Mouse (Mus musculus) hindbrain, embryonic 13.5 days (tissue): ENCODE measurements around the gene Tgfb2. TPM values are rescaled to one million over a fixed set of nuclear protein-coding genes. Genes with fewer than 3 reads are reported as not detected.

ENCODE experiments used
- ATAC-seq: fragments of 200-750 bp; cut with Nextera tagmentation; 2 replicates; pipeline ENCODE4 v1.8.0; 2017; ENCODE audit warnings: moderate TSS enrichment; ENCODE audit not compliant: low FRiP score
- H3K27ac ChIP-seq: fragments of 300-500 bp; sonication (generic); 2 replicates; pipeline ENCODE4 v1.5.1; 2015; ENCODE audit warnings: inconsistent platforms, mild to moderate bottlenecking, moderate library complexity
- H3K27me3 ChIP-seq: fragments of 300-500 bp; sonication (generic); 2 replicates; pipeline ENCODE4 v1.6.1; 2015; ENCODE audit warnings: mild to moderate bottlenecking, inconsistent platforms
- H3K36me3 ChIP-seq: fragments of 300-500 bp; sonication (generic); 2 replicates; pipeline ENCODE4 v1.6.1; 2015; ENCODE audit warnings: mild to moderate bottlenecking, inconsistent platforms
- H3K4me1 ChIP-seq: fragments of 300-500 bp; sonication (generic); replicated peaks from 2 replicates; pipeline ENCODE4 v1.6.1; 2015; ENCODE audit warnings: inconsistent platforms
- H3K4me2 ChIP-seq: fragments of 300-500 bp; sonication (generic); 2 replicates; pipeline ENCODE4 v1.6.1; 2015; ENCODE audit warnings: inconsistent platforms, mild to moderate bottlenecking, moderate library complexity
- H3K4me3 ChIP-seq: fragments of 300-500 bp; sonication (generic); 2 replicates; pipeline ENCODE4 v1.5.1; 2015; ENCODE audit warnings: mild to moderate bottlenecking, inconsistent platforms
- H3K9ac ChIP-seq: fragments of 300-500 bp; sonication (generic); 2 replicates; pipeline ENCODE4 v1.6.1; 2015; ENCODE audit warnings: mild to moderate bottlenecking, inconsistent platforms
- H3K9me3 ChIP-seq: fragments of 300-500 bp; sonication (generic); 2 replicates; pipeline ENCODE4 v1.6.1; 2016; ENCODE audit warnings: inconsistent platforms
- WGBS: fragments of 180-500 bp; shearing (Covaris S2); methylation state at CpG from one replicate; pipeline ENCODE4 v1.1.7; 2015; 5-methylcytosine and 5-hydroxymethylcytosine counted together
- polyA plus RNA-seq: library from polyadenylated mRNA; unstranded; fragments of >200 nt; fragmentation: Nextera tagmentation; extraction: Ambion mirVana; gene quantifications from 2 replicates; pipeline ENCODE4 v1.2.1, GENCODE M21; 2015

The Tgfb2 gene
- polyA plus RNA-seq, 1 experiment from 2014 or later: 20.6 TPM

GRCm38 (mm10) chr1:186662996-186663395, 42.8 kb downstream of the Tgfb2 start:
- no peak overlapping the region for H3K27ac ChIP-seq
- no peaks in the 10 kb centered on the region for H3K9me3 ChIP-seq
- 88% methylated on average over 10 of the region's 10 CpGs for WGBS
- no peaks in the 10 kb centered on the region for H3K36me3 ChIP-seq
- no peak for ATAC-seq
- no peak overlapping the region for H3K4me2 ChIP-seq
- H3K4me1 ChIP-seq: no peaks in the 10 kb centered on the region
- no peak overlapping the region for H3K9ac ChIP-seq
- H3K4me3 ChIP-seq: no peak overlapping the region
- H3K27me3 ChIP-seq: no peaks in the 10 kb centered on the region

GRCm38 (mm10) chr1:186661206-186661921, 44.4 kb downstream of the Tgfb2 start:
- Histone ChIP-seq H3K36me3 (no peaks in the 10 kb centered on the region), H3K4me2 (no peak overlapping the region), H3K9ac (no peak overlapping the region), H3K27me3 (no peaks in the 10 kb centered on the region), H3K4me3 (no peak overlapping the region), H3K9me3 (no peaks in the 10 kb centered on the region), H3K27ac (no peak overlapping the region; the same call in 1 of the 2 replicates), H3K4me1 (no peaks in the 10 kb centered on the region)
- no peak for ATAC-seq
- WGBS: 78% methylated on average over 15 of the region's 15 CpGs

- Histone ChIP-seq H3K9ac (no peak overlapping the region), H3K4me1 (no peaks in the 10 kb centered on the region), H3K4me2 (no peak overlapping the region), H3K36me3 (no peaks in the 10 kb centered on the region), H3K27ac (no peak overlapping the region), H3K27me3 (no peaks in the 10 kb centered on the region), H3K9me3 (no peaks in the 10 kb centered on the region), H3K4me3 (no peak overlapping the region)
- ATAC-seq: no peak
- 76% methylated on average over 11 of the region's 11 CpGs for WGBS
Measured at GRCm38 (mm10) chr1:186658783-186659182, 47.0 kb downstream of the Tgfb2 start.

- WGBS: 92% methylated on average over 16 of the region's 16 CpGs
- no peaks in the 10 kb centered on the region for H3K27me3 ChIP-seq
- no peaks in the 10 kb centered on the region for H3K4me1 ChIP-seq
- ATAC-seq: no peak
- no peak overlapping the region for H3K9ac ChIP-seq
- H3K4me3 ChIP-seq: no peak overlapping the region
- no peak overlapping the region for H3K27ac ChIP-seq
- no peaks in the 10 kb centered on the region for H3K36me3 ChIP-seq
- H3K4me2 ChIP-seq: no peak overlapping the region
- no peaks in the 10 kb centered on the region for H3K9me3 ChIP-seq
Measured at GRCm38 (mm10) chr1:186657559-186658219, 48.1 kb downstream of the Tgfb2 start.

GRCm38 (mm10) chr1:186656732-186657329, 49.0 kb downstream of the Tgfb2 start:
- Histone ChIP-seq H3K4me1 (no peaks in the 10 kb centered on the region), H3K36me3 (no peaks in the 10 kb centered on the region), H3K27me3 (no peaks in the 10 kb centered on the region), H3K9ac (no peak overlapping the region), H3K4me3 (no peak overlapping the region), H3K9me3 (no peaks in the 10 kb centered on the region), H3K27ac (no peak overlapping the region), H3K4me2 (no peak overlapping the region)
- 94% methylated on average over 5 of the region's 5 CpGs for WGBS
- no peak for ATAC-seq

- H3K36me3 ChIP-seq: no peaks in the 10 kb centered on the region
- no peak overlapping the region for H3K9ac ChIP-seq
- H3K4me2 ChIP-seq: no peak overlapping the region
- H3K27me3 ChIP-seq: no peaks in the 10 kb centered on the region
- H3K4me1 ChIP-seq: no peaks in the 10 kb centered on the region
- H3K4me3 ChIP-seq: no peak overlapping the region
- no peak overlapping the region for H3K27ac ChIP-seq
- no peaks in the 10 kb centered on the region for H3K9me3 ChIP-seq
- 76% methylated on average over 1 of the region's 1 CpGs for WGBS
- no peak for ATAC-seq
Measured at GRCm38 (mm10) chr1:186656201-186656600, 49.6 kb downstream of the Tgfb2 start.

- Histone ChIP-seq H3K4me2 (no peak overlapping the region), H3K36me3 (no peaks in the 10 kb centered on the region), H3K9ac (no peak overlapping the region), H3K4me3 (no peak overlapping the region), H3K4me1 (no peaks in the 10 kb centered on the region), H3K27ac (no peak overlapping the region), H3K27me3 (no peaks in the 10 kb centered on the region), H3K9me3 (no peaks in the 10 kb centered on the region)
- ATAC-seq: peak; percentile 83
- 38% methylated on average over 4 of the region's 4 CpGs for WGBS
Measured at GRCm38 (mm10) chr1:186655096-186655495, 50.7 kb downstream of the Tgfb2 start.

GRCm38 (mm10) chr1:186652208-186652607, 53.6 kb downstream of the Tgfb2 start:
- no peak overlapping the region for H3K4me2 ChIP-seq
- no peaks in the 10 kb centered on the region for H3K27me3 ChIP-seq
- no peak overlapping the region for H3K27ac ChIP-seq
- WGBS: 81% methylated on average over 8 of the region's 8 CpGs
- H3K4me1 ChIP-seq: no peaks in the 10 kb centered on the region
- no peaks in the 10 kb centered on the region for H3K9me3 ChIP-seq
- H3K36me3 ChIP-seq: peaks cover 13% of the 10 kb centered on the region
- no peak overlapping the region for H3K9ac ChIP-seq
- no peak overlapping the region for H3K4me3 ChIP-seq
- no peak for ATAC-seq

- Histone ChIP-seq H3K9ac (no peak overlapping the region), H3K36me3 (peaks cover 13% of the 10 kb centered on the region), H3K4me2 (no peak overlapping the region), H3K27ac (no peak overlapping the region), H3K4me3 (no peak overlapping the region), H3K27me3 (no peaks in the 10 kb centered on the region), H3K9me3 (no peaks in the 10 kb centered on the region), H3K4me1 (no peaks in the 10 kb centered on the region)
- 85% methylated on average over 4 of the region's 4 CpGs for WGBS
- ATAC-seq: no peak
Measured at GRCm38 (mm10) chr1:186650011-186650410, 55.8 kb downstream of the Tgfb2 start.

- no peak overlapping the region for H3K9ac ChIP-seq
- H3K27me3 ChIP-seq: no peaks in the 10 kb centered on the region
- H3K9me3 ChIP-seq: no peaks in the 10 kb centered on the region
- peaks cover 12% of the 10 kb centered on the region; the same call in 1 of the 2 replicates for H3K4me1 ChIP-seq
- 76% methylated on average over 12 of the region's 12 CpGs for WGBS
- no peaks in the 10 kb centered on the region for H3K36me3 ChIP-seq
- no peak overlapping the region for H3K4me3 ChIP-seq
- no peak overlapping the region for H3K27ac ChIP-seq
- no peak overlapping the region for H3K4me2 ChIP-seq
- no peak for ATAC-seq
Measured at GRCm38 (mm10) chr1:186637304-186638213, 68.2 kb downstream of the Tgfb2 start.

- no peaks in the 10 kb centered on the region for H3K36me3 ChIP-seq
- 77% methylated on average over 7 of the region's 7 CpGs for WGBS
- ATAC-seq: no peak
- H3K9ac ChIP-seq: 0 out of 2 replicates have a peak overlapping the region, but pooled peaks have one; percentile 43
- H3K4me1 ChIP-seq: peaks cover 12% of the 10 kb centered on the region; the same call in 1 of the 2 replicates
- no peak overlapping the region for H3K4me3 ChIP-seq
- H3K27me3 ChIP-seq: no peaks in the 10 kb centered on the region
- H3K4me2 ChIP-seq: no peak overlapping the region
- H3K27ac ChIP-seq: peak overlapping the region; percentile 30; the same call in 1 of the 2 replicates
- H3K9me3 ChIP-seq: no peaks in the 10 kb centered on the region
Measured at GRCm38 (mm10) chr1:186635045-186635444, 70.7 kb downstream of the Tgfb2 start.

GRCm38 (mm10) chr1:186631457-186631856, 74.3 kb downstream of the Tgfb2 start:
- H3K9me3 ChIP-seq: no peaks in the 10 kb centered on the region
- H3K27ac ChIP-seq: no peak overlapping the region
- no peak overlapping the region for H3K9ac ChIP-seq
- 90% methylated on average over 6 of the region's 6 CpGs for WGBS
- peaks cover 6% of the 10 kb centered on the region; the same call in 1 of the 2 replicates for H3K4me1 ChIP-seq
- no peak overlapping the region for H3K4me2 ChIP-seq
- no peak for ATAC-seq
- H3K4me3 ChIP-seq: no peak overlapping the region
- H3K36me3 ChIP-seq: no peaks in the 10 kb centered on the region
- no peaks in the 10 kb centered on the region for H3K27me3 ChIP-seq
